Mouse (Mus musculus): ENCODE measurements around the gene Fam241b. TPM values are rescaled to one million over a fixed set of nuclear protein-coding genes. Genes with fewer than 3 reads are reported as not detected.
"Not testable (repeated sequence)": the region's sequence is repeated elsewhere in the genome, so short reads cannot be mapped to it uniquely, and the experiment has no call there.

The Fam241b gene
- total and polyA plus RNA-seq, 3 experiments: 3.2 to 13.2 (median 9.3) TPM

DNA sequence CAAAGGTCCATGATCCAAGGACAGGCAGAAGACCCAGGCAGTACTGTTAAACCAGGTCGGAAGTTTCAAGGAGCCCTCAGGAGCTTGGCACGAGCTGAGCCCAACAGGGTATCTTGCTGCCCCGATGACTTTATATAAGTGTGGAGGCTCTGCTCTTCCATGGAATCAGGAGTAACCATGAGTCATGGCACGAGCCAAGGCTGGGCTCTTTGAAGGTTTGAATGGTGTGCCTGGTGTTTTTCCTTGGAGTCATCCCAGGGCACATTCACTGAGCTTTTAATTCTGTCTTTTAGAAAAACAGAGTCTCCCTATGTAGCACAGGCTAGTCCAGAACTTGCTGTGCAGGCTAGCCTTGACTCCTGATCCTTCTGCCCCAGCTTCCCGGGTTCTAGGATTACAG, 55.3 kb downstream of the Fam241b start:
- Histone ChIP-seq H3K27me3 (ENCODE audit: insufficient read depth, low read length) (peaks cover 5% of the 10 kb centered on the region; the same call in 1 of the 2 replicates), H3K36me3 (replicated peaks) (no peaks in the 10 kb centered on the region), H3K9me3 (replicated peaks) (no peaks in the 10 kb centered on the region), H3K4me1 (ENCODE audit: insufficient read depth, low read depth, low read length) (no peaks in the 10 kb centered on the region), H3K4me3 (ENCODE audit: low read depth, low read length) (no peak overlapping the region)
- DNase-seq (ENCODE audit: low spot score): no peak
- ATAC-seq (ENCODE audit: extremely low read depth, insufficient number of reproducible peaks, low FRiP score, poor library complexity, severe bottlenecking): no peak
- TF ChIP-seq GATA1 (IDR thresholded peaks at IDR 0.05; ENCODE audit: borderline replicate concordance, low read length): no peak
- no peak for TF ChIP-seq TAL1 (conservative IDR thresholded peaks at IDR 0.05; ENCODE audit: low read depth, low read length)
- no peak for TF ChIP-seq GATA2 (IDR thresholded peaks at IDR 0.05; ENCODE audit: borderline replicate concordance, low read depth, low read length)
- TF ChIP-seq POLR2AphosphoS5 (IDR thresholded peaks at IDR 0.05; ENCODE audit: insufficient replicate concordance, low read depth, low read length): no peak
- TF ChIP-seq CTCF (IDR thresholded peaks at IDR 0.05; ENCODE audit: low read depth, low read length): no peak

DNA sequence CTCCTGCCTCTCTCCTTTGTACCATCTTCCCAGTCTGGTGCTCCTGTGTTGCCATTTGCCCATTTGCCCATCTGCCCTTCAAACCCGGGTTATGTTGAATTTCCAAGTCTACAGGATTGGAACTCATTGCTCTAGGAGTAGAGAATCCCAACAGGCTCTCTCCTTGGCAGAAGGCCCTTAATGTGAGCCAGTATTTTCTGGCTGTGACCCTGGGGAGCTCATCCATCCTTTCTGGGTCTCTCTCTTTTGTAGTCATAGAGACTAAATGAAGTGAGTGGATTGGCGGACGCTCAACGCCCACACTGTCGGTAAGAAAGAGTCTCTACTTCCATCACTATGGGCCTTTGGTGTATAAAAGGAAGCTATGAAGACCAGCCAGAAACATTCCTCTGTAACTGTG, 56.9 kb downstream of the Fam241b start:
- no peaks in the 10 kb centered on the region for H3K36me3 ChIP-seq (replicated peaks)
- ATAC-seq (ENCODE audit: extremely low read depth, insufficient number of reproducible peaks, low FRiP score, poor library complexity, severe bottlenecking) (no peak), DNase-seq (ENCODE audit: low spot score) (no peak)
- peaks cover 5% of the 10 kb centered on the region; the same call in 1 of the 2 replicates for H3K27me3 ChIP-seq (ENCODE audit: insufficient read depth, low read length)
- H3K4me1 ChIP-seq (ENCODE audit: insufficient read depth, low read depth, low read length): no peaks in the 10 kb centered on the region
- H3K9me3 ChIP-seq (replicated peaks): no peaks in the 10 kb centered on the region
- no peak overlapping the region for H3K4me3 ChIP-seq (ENCODE audit: low read depth, low read length)
- no peak for TF ChIP-seq GATA1 (IDR thresholded peaks at IDR 0.05; ENCODE audit: borderline replicate concordance, low read length)
- no peak for TF ChIP-seq TAL1 (conservative IDR thresholded peaks at IDR 0.05; ENCODE audit: low read depth, low read length)
- no peak for TF ChIP-seq GATA2 (IDR thresholded peaks at IDR 0.05; ENCODE audit: borderline replicate concordance, low read depth, low read length)
- TF ChIP-seq CTCF (IDR thresholded peaks at IDR 0.05; ENCODE audit: low read depth, low read length): no peak
- no peak for TF ChIP-seq POLR2AphosphoS5 (IDR thresholded peaks at IDR 0.05; ENCODE audit: insufficient replicate concordance, low read depth, low read length)

DNA sequence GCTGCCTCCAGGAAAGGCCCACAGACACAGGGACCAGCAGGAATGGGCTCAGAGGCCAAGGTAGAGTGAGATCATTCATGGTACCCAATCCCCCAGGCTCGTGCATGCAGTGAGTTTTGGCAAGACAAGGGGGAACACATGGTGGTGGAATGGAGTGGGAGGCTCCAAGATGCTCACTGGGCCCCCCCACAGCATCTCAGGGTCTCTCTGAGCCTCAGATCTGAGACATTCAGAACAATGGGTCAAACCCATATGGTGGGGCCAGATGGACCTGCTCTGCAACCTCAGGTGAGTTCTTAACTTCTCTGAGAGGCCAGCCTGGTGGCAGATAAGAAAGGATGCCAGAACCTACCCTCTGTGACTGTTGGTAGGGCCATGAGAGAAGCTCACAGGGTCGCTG, 57.7 kb downstream of the Fam241b start:
- Histone ChIP-seq H3K9me3 (replicated peaks) (no peaks in the 10 kb centered on the region), H3K27me3 (ENCODE audit: insufficient read depth, low read length) (peaks cover 5% of the 10 kb centered on the region; the same call in 1 of the 2 replicates), H3K4me1 (ENCODE audit: insufficient read depth, low read depth, low read length) (no peaks in the 10 kb centered on the region), H3K4me3 (ENCODE audit: low read depth, low read length) (no peak overlapping the region), H3K36me3 (replicated peaks) (no peaks in the 10 kb centered on the region)
- no peak for TF ChIP-seq GATA2 (IDR thresholded peaks at IDR 0.05; ENCODE audit: borderline replicate concordance, low read depth, low read length)
- TF ChIP-seq POLR2AphosphoS5 (IDR thresholded peaks at IDR 0.05; ENCODE audit: insufficient replicate concordance, low read depth, low read length): no peak
- no peak for TF ChIP-seq GATA1 (IDR thresholded peaks at IDR 0.05; ENCODE audit: borderline replicate concordance, low read length)
- no peak for TF ChIP-seq CTCF (IDR thresholded peaks at IDR 0.05; ENCODE audit: low read depth, low read length)
- TF ChIP-seq TAL1 (conservative IDR thresholded peaks at IDR 0.05; ENCODE audit: low read depth, low read length): no peak
- ATAC-seq (ENCODE audit: extremely low read depth, insufficient number of reproducible peaks, low FRiP score, poor library complexity, severe bottlenecking) (no peak), DNase-seq (ENCODE audit: low spot score) (no peak)

DNA sequence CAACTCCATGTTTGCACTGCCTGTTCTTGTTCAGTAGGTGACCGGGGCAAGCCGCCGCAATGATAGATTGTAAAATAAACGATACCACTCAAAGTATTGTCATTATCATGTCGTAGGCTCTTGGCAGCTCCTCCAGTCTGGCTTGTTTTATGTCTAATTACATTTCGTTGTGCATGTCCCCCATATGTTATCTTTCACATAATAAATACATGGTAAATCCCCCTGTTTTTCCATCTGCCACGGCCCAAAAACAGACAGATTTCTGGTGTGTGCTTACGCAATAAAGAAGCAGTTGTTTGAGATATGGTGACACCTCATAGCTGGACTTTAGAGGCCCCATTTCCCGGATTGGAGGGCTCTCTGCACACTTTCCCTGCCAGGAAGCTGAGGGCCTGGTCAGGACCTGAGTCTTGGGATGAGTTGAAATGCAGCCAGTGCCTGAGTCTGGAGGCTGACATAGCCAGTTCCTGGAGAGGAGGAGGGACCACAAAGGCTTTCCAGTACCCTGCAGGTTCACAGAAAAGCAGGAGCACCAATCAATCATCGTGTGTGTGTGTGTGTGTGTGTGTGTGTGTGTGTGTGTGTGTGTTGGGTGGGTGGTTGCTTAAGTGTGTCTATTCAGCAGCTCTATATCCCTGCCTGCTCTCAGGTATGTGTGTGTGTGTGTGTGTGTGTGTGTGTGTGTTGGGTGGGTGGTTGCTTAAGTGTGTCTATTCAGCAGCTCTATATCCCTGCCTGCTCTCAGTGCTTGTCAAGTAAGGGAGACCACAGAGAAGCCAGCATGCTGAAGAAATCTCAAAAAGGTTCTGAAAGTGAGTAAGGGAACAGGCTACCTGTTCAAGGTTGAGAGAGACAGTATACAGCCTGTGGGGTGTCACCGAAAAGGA, 67.2 kb downstream of the Fam241b start:
- TF ChIP-seq POLR2AphosphoS5 (IDR thresholded peaks at IDR 0.05; ENCODE audit: insufficient replicate concordance, low read depth, low read length): no peak
- no peak for TF ChIP-seq CTCF (IDR thresholded peaks at IDR 0.05; ENCODE audit: low read depth, low read length)
- no peak for TF ChIP-seq GATA1 (IDR thresholded peaks at IDR 0.05; ENCODE audit: borderline replicate concordance, low read length)
- TF ChIP-seq GATA2 (IDR thresholded peaks at IDR 0.05; ENCODE audit: borderline replicate concordance, low read depth, low read length): no peak
- TF ChIP-seq TAL1 (conservative IDR thresholded peaks at IDR 0.05; ENCODE audit: low read depth, low read length): no peak
- no peaks in the 10 kb centered on the region for H3K27me3 ChIP-seq (ENCODE audit: insufficient read depth, low read length)
- no peaks in the 10 kb centered on the region for H3K4me1 ChIP-seq (ENCODE audit: insufficient read depth, low read depth, low read length)
- no peaks in the 10 kb centered on the region for H3K9me3 ChIP-seq (replicated peaks)
- no peak overlapping the region for H3K4me3 ChIP-seq (ENCODE audit: low read depth, low read length)
- DNase-seq (ENCODE audit: low spot score) (no peak), ATAC-seq (ENCODE audit: extremely low read depth, insufficient number of reproducible peaks, low FRiP score, poor library complexity, severe bottlenecking) (no peak)
- H3K36me3 ChIP-seq (replicated peaks): no peaks in the 10 kb centered on the region

DNA sequence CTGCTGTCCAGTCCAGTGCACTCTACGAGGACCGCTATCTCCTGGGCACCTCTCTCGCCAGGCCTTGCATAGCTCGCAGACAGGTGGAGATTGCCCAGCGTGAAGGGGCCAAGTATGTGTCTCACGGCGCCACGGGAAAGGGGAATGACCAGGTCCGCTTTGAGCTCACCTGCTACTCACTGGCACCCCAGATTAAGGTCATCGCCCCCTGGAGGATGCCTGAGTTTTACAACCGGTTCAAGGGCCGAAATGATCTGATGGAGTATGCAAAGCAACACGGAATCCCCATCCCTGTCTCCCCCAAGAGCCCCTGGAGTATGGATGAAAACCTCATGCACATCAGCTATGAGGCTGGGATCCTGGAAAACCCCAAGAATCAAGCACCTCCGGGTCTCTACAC, 72.4 kb downstream of the Fam241b start:
- ATAC-seq (ENCODE audit: extremely low read depth, insufficient number of reproducible peaks, low FRiP score, poor library complexity, severe bottlenecking); H3K27me3 ChIP-seq (ENCODE audit: insufficient read depth, low read length); H3K36me3 ChIP-seq (replicated peaks); H3K4me3 ChIP-seq (ENCODE audit: low read depth, low read length); H3K4me1 ChIP-seq (ENCODE audit: insufficient read depth, low read depth, low read length); DNase-seq (ENCODE audit: low spot score); H3K9me3 ChIP-seq (replicated peaks): not testable (repeated sequence)

DNA sequence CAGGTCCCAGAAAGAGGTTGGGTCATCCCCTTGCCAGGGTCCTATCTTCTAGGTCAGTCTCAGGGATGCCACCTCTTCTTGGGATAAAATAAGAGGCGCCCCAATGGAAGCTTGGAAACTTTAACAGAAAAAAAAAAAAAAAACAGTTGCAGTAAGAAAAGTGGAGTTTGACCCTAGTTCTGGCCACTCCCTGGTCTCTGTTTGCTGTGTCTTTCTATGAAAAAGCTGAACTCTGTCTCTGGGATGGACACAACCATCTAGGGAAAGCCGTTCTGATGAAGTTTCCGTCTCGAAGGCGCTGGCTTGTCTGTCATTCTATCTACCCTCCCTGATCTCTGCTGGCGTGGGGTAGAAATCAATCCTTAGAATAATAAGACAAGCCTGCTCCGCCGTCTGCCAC, 73.1 kb downstream of the Fam241b start:
- Histone ChIP-seq H3K9me3 (replicated peaks) (no peaks in the 10 kb centered on the region), H3K27me3 (ENCODE audit: insufficient read depth, low read length) (no peaks in the 10 kb centered on the region), H3K36me3 (replicated peaks) (no peaks in the 10 kb centered on the region), H3K4me1 (ENCODE audit: insufficient read depth, low read depth, low read length) (peaks cover 12% of the 10 kb centered on the region), H3K4me3 (ENCODE audit: low read depth, low read length) (no peak overlapping the region)
- TF ChIP-seq POLR2AphosphoS5 (IDR thresholded peaks at IDR 0.05; ENCODE audit: insufficient replicate concordance, low read depth, low read length): no peak
- no peak for TF ChIP-seq CTCF (IDR thresholded peaks at IDR 0.05; ENCODE audit: low read depth, low read length)
- no peak for TF ChIP-seq GATA2 (IDR thresholded peaks at IDR 0.05; ENCODE audit: borderline replicate concordance, low read depth, low read length)
- no peak for TF ChIP-seq GATA1 (IDR thresholded peaks at IDR 0.05; ENCODE audit: borderline replicate concordance, low read length)
- no peak for TF ChIP-seq TAL1 (conservative IDR thresholded peaks at IDR 0.05; ENCODE audit: low read depth, low read length)
- ATAC-seq (ENCODE audit: extremely low read depth, insufficient number of reproducible peaks, low FRiP score, poor library complexity, severe bottlenecking) (no peak), DNase-seq (ENCODE audit: low spot score) (no peak)

Measured in G1E (cell line).